Comparison of ENCODE assay signal across 8 mouse cellular contexts in the genomic region with DNA sequence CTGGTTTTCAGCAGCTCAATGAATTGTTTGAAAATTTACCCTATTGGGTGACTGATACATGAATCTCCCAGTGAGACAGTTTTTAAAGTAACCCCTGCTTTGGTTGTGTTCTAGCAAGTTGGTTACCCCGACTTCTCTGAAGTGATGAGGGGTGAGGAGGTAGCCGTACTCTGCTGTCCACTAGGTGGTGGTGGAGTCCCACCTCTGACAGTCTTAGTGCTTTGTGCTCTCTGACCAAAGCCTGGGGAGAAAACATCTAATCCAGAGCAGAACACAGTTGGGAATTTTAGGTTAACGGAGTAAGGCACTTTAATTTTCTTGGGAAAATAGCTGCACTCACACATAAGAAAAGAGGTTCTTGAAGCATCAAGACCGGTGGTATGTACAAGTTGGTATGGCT.
DNase-seq lines count a peak whose midpoint lies in the region; ATAC-seq and TF ChIP-seq lines count a peak whose summit lies in the region.

No protein-coding gene starts in this region.

- no peaks in the 10 kb centered on the region for H3K36me3 ChIP-seq in heart, postnatal 0 days (replicated peaks; ENCODE audit: control insufficient read depth, insufficient read depth, low read length)
- H3K36me3 ChIP-seq in embryonic facial prominence, embryonic 11.5 days (replicated peaks; ENCODE audit: control insufficient read depth, insufficient read depth, low read depth, low read length) = no peaks in the 10 kb centered on the region
- no peaks in the 10 kb centered on the region for H3K36me3 ChIP-seq in intestine, embryonic 15.5 days
- H3K36me3 ChIP-seq in midbrain, postnatal 0 days (ENCODE audit: insufficient read depth, low read length) = no peaks in the 10 kb centered on the region

- intact Hi-C loops in left cerebral cortex, postnatal 10 days (cut with DNase I) = loop anchor here (2.0 to 5.0 kb wide), 2 partner anchors 1231 to 1757 kb away; no protein-coding TSS in a partner anchor

- no peak overlapping the region for H3K9ac ChIP-seq in heart, postnatal 0 days (replicated peaks; ENCODE audit: low read depth, low read length)
- H3K9ac ChIP-seq in embryonic facial prominence, embryonic 11.5 days (replicated peaks; ENCODE audit: low read length) = no peak overlapping the region
- no peak overlapping the region for H3K9ac ChIP-seq in intestine, embryonic 15.5 days
- no peak overlapping the region for H3K9ac ChIP-seq in midbrain, postnatal 0 days (replicated peaks; ENCODE audit: low read length, poor library complexity, severe bottlenecking)

- H3K4me3 ChIP-seq in heart, postnatal 0 days (ENCODE audit: low read depth, low read length) = no peak overlapping the region
- H3K4me3 ChIP-seq in embryonic facial prominence, embryonic 11.5 days (ENCODE audit: low read depth, low read length) = no peak overlapping the region
- no peak overlapping the region for H3K4me3 ChIP-seq in intestine, embryonic 15.5 days (replicated peaks)
- H3K4me3 ChIP-seq in midbrain, postnatal 0 days (ENCODE audit: low read depth, low read length) = no peak overlapping the region

- H3K4me1 ChIP-seq in heart, postnatal 0 days (ENCODE audit: control insufficient read depth, insufficient read depth) = no peaks in the 10 kb centered on the region
- no peaks in the 10 kb centered on the region for H3K4me1 ChIP-seq in embryonic facial prominence, embryonic 11.5 days (ENCODE audit: control insufficient read depth, insufficient read depth, low read length)
- H3K4me1 ChIP-seq in intestine, embryonic 15.5 days (replicated peaks) = no peaks in the 10 kb centered on the region
- 0 out of 2 replicates have a peak, but pooled peaks cover 4% of the 10 kb centered on the region for H3K4me1 ChIP-seq in midbrain, postnatal 0 days (ENCODE audit: insufficient read depth, low read length)

- no peaks in the 10 kb centered on the region for H3K27me3 ChIP-seq in heart, postnatal 0 days (ENCODE audit: control insufficient read depth, insufficient read depth, low read length)
- H3K27me3 ChIP-seq in embryonic facial prominence, embryonic 11.5 days (ENCODE audit: control insufficient read depth, insufficient read depth, low read length) = no peaks in the 10 kb centered on the region
- H3K27me3 ChIP-seq in intestine, embryonic 15.5 days (replicated peaks) = no peaks in the 10 kb centered on the region
- no peaks in the 10 kb centered on the region for H3K27me3 ChIP-seq in midbrain, postnatal 0 days (ENCODE audit: insufficient read depth, low read length)

- ATAC-seq in heart, postnatal 0 days (ENCODE audit: insufficient read depth, low read depth) = no peak
- ATAC-seq in embryonic facial prominence, embryonic 11.5 days (replicated peaks; ENCODE audit: insufficient number of reproducible peaks, low FRiP score, low TSS enrichment, low read depth) = no peak; the same call in 1 of the 2 replicates
- peak; percentile 61; the same call in 1 of the 2 replicates for ATAC-seq in intestine, embryonic 15.5 days
- ATAC-seq in midbrain, postnatal 0 days (ENCODE audit: low FRiP score) = peak; percentile 58; the same call in 1 of the 2 replicates

- 30% methylated on average over 4 of the region's 4 CpGs for WGBS in heart, postnatal 0 days
- WGBS in embryonic facial prominence, embryonic 11.5 days = 28% methylated on average over 4 of the region's 4 CpGs
- WGBS in intestine, embryonic 15.5 days = 29% methylated on average over 4 of the region's 4 CpGs
- WGBS in midbrain, postnatal 0 days = 24% methylated on average over 4 of the region's 4 CpGs

- DNase-seq in heart, postnatal 0 days (ENCODE audit: low spot score) = peak; percentile 19
- DNase-seq in heart, adult 11 months = no peak
- DNase-seq in adrenal gland, postnatal 14 days = peak; percentile 63
- peak; percentile 73 for DNase-seq in embryonic facial prominence, embryonic 11.5 days (ENCODE audit: low spot score)
- DNase-seq in left cerebral cortex, postnatal 10 days (ENCODE audit: extremely low spot score in 1 of 2, low spot score in 2 of 2) = peak; percentile 48 to 63
- DNase-seq in midbrain, postnatal 0 days (ENCODE audit: low spot score) = peak; percentile 79
- DNase-seq in testis, postnatal 14 days (ENCODE audit: low spot score) = peak; percentile 8

- no peak for TF ChIP-seq EP300 in heart, postnatal 0 days (IDR thresholded peaks at IDR 0.05; ENCODE audit: low read depth)

- TF ChIP-seq CTCF in heart, postnatal 0 days (IDR thresholded peaks at IDR 0.05; ENCODE audit: low read depth) = peak; percentile 86
- peak; percentile 90 for TF ChIP-seq CTCF in midbrain, postnatal 0 days (IDR thresholded peaks at IDR 0.05)

- no peaks in the 10 kb centered on the region for H3K9me3 ChIP-seq in heart, postnatal 0 days (replicated peaks; ENCODE audit: control insufficient read depth, low read length)
- H3K9me3 ChIP-seq in embryonic facial prominence, embryonic 11.5 days (replicated peaks; ENCODE audit: control insufficient read depth, low read length) = no peaks in the 10 kb centered on the region
- H3K9me3 ChIP-seq in intestine, embryonic 15.5 days = no peaks in the 10 kb centered on the region
- H3K9me3 ChIP-seq in midbrain, postnatal 0 days (ENCODE audit: low read length) = no peaks in the 10 kb centered on the region

- H3K4me2 ChIP-seq in heart, postnatal 0 days (ENCODE audit: low read depth, low read length) = no peak overlapping the region
- H3K4me2 ChIP-seq in embryonic facial prominence, embryonic 11.5 days (ENCODE audit: low read depth, low read length) = no peak overlapping the region
- H3K4me2 ChIP-seq in intestine, embryonic 15.5 days (replicated peaks) = no peak overlapping the region
- H3K4me2 ChIP-seq in midbrain, postnatal 0 days (ENCODE audit: low read depth, low read length, poor library complexity, severe bottlenecking) = no peak overlapping the region

- H3K27ac ChIP-seq in heart, postnatal 0 days (ENCODE audit: low read depth) = no peak overlapping the region
- no peak overlapping the region for H3K27ac ChIP-seq in embryonic facial prominence, embryonic 11.5 days (replicated peaks; ENCODE audit: low read depth, low read length)
- no peak overlapping the region for H3K27ac ChIP-seq in intestine, embryonic 15.5 days
- no peak overlapping the region for H3K27ac ChIP-seq in midbrain, postnatal 0 days (ENCODE audit: low read depth, low read length)

Comparison
In these comparisons a context has a peak if more than half of its experiments do, and no peak if none do; other contexts are left out.
1. ATAC-seq: peak in intestine, embryonic 15.5 days (single experiment) and midbrain, postnatal 0 days (single experiment); none in heart, postnatal 0 days (single experiment) and embryonic facial prominence, embryonic 11.5 days (single experiment).